Mouse (Mus musculus) neural tube, embryonic 15.5 days (tissue): Measurements from ENCODE around the gene Cetn3. TPM values are rescaled to one million over a fixed set of nuclear protein-coding genes. Genes with fewer than 3 reads are reported as not detected.
A peak's percentile ranks its signal among the peaks of the same experiment; 100 is the strongest.

ENCODE experiments used
- ATAC-seq: fragments of 200-750 bp; cut with Nextera tagmentation; 2 replicates; pipeline ENCODE4 v1.8.0; 2017; ENCODE audit warnings: mild to moderate bottlenecking, moderate TSS enrichment, moderate library complexity; ENCODE audit not compliant: low FRiP score
- H3K27ac ChIP-seq: fragments of 300-500 bp; sonication (generic); replicated peaks from 2 replicates; pipeline ENCODE4 v1.5.1; 2015; ENCODE audit warnings: mild to moderate bottlenecking, inconsistent platforms
- H3K27me3 ChIP-seq: fragments of 300-500 bp; sonication (generic); replicated peaks from 2 replicates; pipeline ENCODE4 v1.6.1; 2015; ENCODE audit warnings: inconsistent platforms
- H3K36me3 ChIP-seq: fragments of 300-500 bp; sonication (generic); 2 replicates; pipeline ENCODE4 v1.6.1; 2015; ENCODE audit warnings: inconsistent platforms
- H3K4me1 ChIP-seq: fragments of 300-500 bp; sonication (generic); 2 replicates; pipeline ENCODE4 v1.6.1; 2015; ENCODE audit warnings: inconsistent platforms
- H3K4me2 ChIP-seq: fragments of 300-500 bp; sonication (generic); 2 replicates; pipeline ENCODE4 v1.6.1; 2015; ENCODE audit warnings: inconsistent platforms, mild to moderate bottlenecking, moderate library complexity
- H3K4me3 ChIP-seq: fragments of 300-500 bp; sonication (generic); replicated peaks from 2 replicates; pipeline ENCODE4 v1.5.1; 2015; ENCODE audit warnings: mild to moderate bottlenecking, inconsistent platforms
- H3K9ac ChIP-seq: fragments of 300-500 bp; sonication (generic); replicated peaks from 2 replicates; pipeline ENCODE4 v1.6.1; 2015; ENCODE audit warnings: mild to moderate bottlenecking, inconsistent platforms
- H3K9me3 ChIP-seq: fragments of 300-500 bp; sonication (generic); replicated peaks from 2 replicates; pipeline ENCODE4 v1.6.1; 2016; ENCODE audit warnings: inconsistent platforms
- whole genome bisulfite sequencing: fragments of 180-500 bp; shearing (Covaris S2); methylation state at CpG from one replicate; pipeline ENCODE4 v1.1.7; 2015; ENCODE audit warnings: mixed read lengths; 5-methylcytosine and 5-hydroxymethylcytosine counted together
- polyA plus RNA-seq: library from polyadenylated mRNA; unstranded; fragments of >200 nt; fragmentation: Nextera tagmentation; extraction: Ambion mirVana; gene quantifications from 2 replicates; pipeline ENCODE4 v1.2.1, GENCODE M21; 2015

Cetn3 gene
- polyA plus RNA-seq, 1 experiment from 2014 or later, result 212 TPM

- Histone ChIP-seq H3K4me3 (no peak overlapping the region), H3K4me2 (peak overlapping the region; percentile 15; the same call in 1 of the 2 replicates), H3K27me3 (no peaks in the 10 kb centered on the region), H3K9ac (no peak overlapping the region), H3K9me3 (no peaks in the 10 kb centered on the region), H3K36me3 (no peaks in the 10 kb centered on the region), H3K27ac (0 out of 2 replicates have a peak overlapping the region, but pooled peaks have one; percentile 23), H3K4me1 (0 out of 2 replicates have a peak, but pooled peaks cover 4% of the 10 kb centered on the region)
- ATAC-seq, result peak; percentile 90
- WGBS, result 73% methylated on average over 7 of the region's 7 CpGs
Measured at GRCm38 (mm10) chr13:81767038-81767659, 15.7 kb upstream of the Cetn3 start.

- WGBS, result 80% methylated on average over 3 of the region's 3 CpGs
- H3K4me1 ChIP-seq, result no peaks in the 10 kb centered on the region
- H3K9me3 ChIP-seq, result no peaks in the 10 kb centered on the region
- no peak overlapping the region for H3K4me2 ChIP-seq
- no peaks in the 10 kb centered on the region for H3K36me3 ChIP-seq
- H3K9ac ChIP-seq, result no peak overlapping the region
- H3K27me3 ChIP-seq, result no peaks in the 10 kb centered on the region
- ATAC-seq, result no peak
- no peak overlapping the region for H3K4me3 ChIP-seq
- H3K27ac ChIP-seq, result no peak overlapping the region
Measured at GRCm38 (mm10) chr13:81776217-81776616, 6.7 kb upstream of the Cetn3 start.

- Histone ChIP-seq H3K27me3 (no peaks in the 10 kb centered on the region), H3K27ac (peak overlapping the region; percentile 99), H3K9ac (peak overlapping the region; percentile 84), H3K36me3 (0 out of 2 replicates have a peak, but pooled peaks cover 3% of the 10 kb centered on the region), H3K4me2 (peak overlapping the region; percentile 70), H3K4me1 (peaks cover 15% of the 10 kb centered on the region), H3K9me3 (no peaks in the 10 kb centered on the region), H3K4me3 (peak overlapping the region; percentile 63)
- WGBS, result 39% methylated on average over 9 of the region's 9 CpGs
- ATAC-seq, result 0 out of 2 replicates have a peak, but pooled peaks have one; percentile 0
Measured at GRCm38 (mm10) chr13:81782475-81782874, 402 bp upstream of the Cetn3 start.

- peak overlapping the region; percentile 70 for H3K4me2 ChIP-seq
- under 1% methylated on average over 60 of the region's 62 CpGs for whole genome bisulfite sequencing
- peak; percentile 97 for ATAC-seq
Measured at GRCm38 (mm10) chr13:81783405-81784342, 797 bp downstream of the Cetn3 start.

GRCm38 (mm10) chr13:81785766-81786480 is 3.0 kb downstream of the Cetn3 start:
- H3K4me3 ChIP-seq, result no peak overlapping the region
- peak overlapping the region; percentile 19; the same call in 1 of the 2 replicates for H3K4me2 ChIP-seq
- no peak for ATAC-seq
- 66% methylated on average over 11 of the region's 11 CpGs for WGBS
- peak overlapping the region; percentile 20; the same call in 1 of the 2 replicates for H3K9ac ChIP-seq
- no peaks in the 10 kb centered on the region for H3K9me3 ChIP-seq
- H3K27ac ChIP-seq, result no peak overlapping the region
- no peaks in the 10 kb centered on the region for H3K27me3 ChIP-seq
- H3K36me3 ChIP-seq, result peaks cover 13% of the 10 kb centered on the region; the same call in 1 of the 2 replicates
- peaks cover 15% of the 10 kb centered on the region for H3K4me1 ChIP-seq

More at GRCm38 (mm10) chr13:81783405-81784342, 797 bp downstream of the Cetn3 start:
- peaks cover 15% of the 10 kb centered on the region for H3K4me1 ChIP-seq
- H3K9me3 ChIP-seq, result no peaks in the 10 kb centered on the region
- 0 out of 2 replicates have a peak, but pooled peaks cover 9% of the 10 kb centered on the region for H3K36me3 ChIP-seq
- peak overlapping the region; percentile 84 for H3K9ac ChIP-seq
- H3K27me3 ChIP-seq, result no peaks in the 10 kb centered on the region
- H3K4me3 ChIP-seq, result peak overlapping the region; percentile 63
- H3K27ac ChIP-seq, result peak overlapping the region; percentile 99

- no peak for ATAC-seq
- H3K4me3 ChIP-seq, result no peak overlapping the region
- peaks cover 17% of the 10 kb centered on the region; the same call in 1 of the 2 replicates for H3K36me3 ChIP-seq
- no peaks in the 10 kb centered on the region for H3K27me3 ChIP-seq
- H3K4me1 ChIP-seq, result peaks cover 7% of the 10 kb centered on the region
- WGBS, result 96% methylated on average over 8 of the region's 8 CpGs
- H3K4me2 ChIP-seq, result no peak overlapping the region
- H3K9ac ChIP-seq, result no peak overlapping the region
- H3K27ac ChIP-seq, result no peak overlapping the region
- no peaks in the 10 kb centered on the region for H3K9me3 ChIP-seq
Measured at GRCm38 (mm10) chr13:81790160-81790559, 7.3 kb downstream of the Cetn3 start.

- WGBS, result 88% methylated on average over 8 of the region's 8 CpGs
- no peak for ATAC-seq
- H3K4me3 ChIP-seq, result no peak overlapping the region
Measured at GRCm38 (mm10) chr13:81791861-81792260, 9.0 kb downstream of the Cetn3 start.

GRCm38 (mm10) chr13:81793850-81794249 is 11.0 kb downstream of the Cetn3 start:
- H3K4me1 ChIP-seq, result no peaks in the 10 kb centered on the region
- H3K4me3 ChIP-seq, result no peak overlapping the region
- no peak for ATAC-seq
- no peaks in the 10 kb centered on the region for H3K9me3 ChIP-seq
- no peak overlapping the region for H3K4me2 ChIP-seq
- no peak overlapping the region for H3K9ac ChIP-seq
- peaks cover 8% of the 10 kb centered on the region; the same call in 1 of the 2 replicates for H3K36me3 ChIP-seq
- H3K27ac ChIP-seq, result no peak overlapping the region
- H3K27me3 ChIP-seq, result no peaks in the 10 kb centered on the region
- 82% methylated on average over 1 of the region's 1 CpGs for WGBS

More at GRCm38 (mm10) chr13:81791861-81792260, 9.0 kb downstream of the Cetn3 start:
- H3K4me1 ChIP-seq, result no peaks in the 10 kb centered on the region
- H3K9ac ChIP-seq, result no peak overlapping the region
- H3K9me3 ChIP-seq, result no peaks in the 10 kb centered on the region
- H3K36me3 ChIP-seq, result peaks cover 17% of the 10 kb centered on the region; the same call in 1 of the 2 replicates
- no peak overlapping the region for H3K4me2 ChIP-seq
- no peaks in the 10 kb centered on the region for H3K27me3 ChIP-seq
- no peak overlapping the region for H3K27ac ChIP-seq

- no peaks in the 10 kb centered on the region for H3K36me3 ChIP-seq
- no peaks in the 10 kb centered on the region for H3K4me1 ChIP-seq
- no peak overlapping the region for H3K4me2 ChIP-seq
- no peak overlapping the region for H3K4me3 ChIP-seq
- no peak overlapping the region for H3K9ac ChIP-seq
- H3K9me3 ChIP-seq, result no peaks in the 10 kb centered on the region
- 36% methylated on average over 3 of the region's 3 CpGs for WGBS
- H3K27ac ChIP-seq, result no peak overlapping the region
- H3K27me3 ChIP-seq, result no peaks in the 10 kb centered on the region
- no peak; the same call in 1 of the 2 replicates for ATAC-seq
Measured at GRCm38 (mm10) chr13:81801121-81801520, 18.2 kb downstream of the Cetn3 start.

- Histone ChIP-seq H3K27ac (no peak overlapping the region), H3K9me3 (no peaks in the 10 kb centered on the region), H3K4me3 (no peak overlapping the region), H3K4me1 (no peaks in the 10 kb centered on the region), H3K36me3 (no peaks in the 10 kb centered on the region), H3K27me3 (no peaks in the 10 kb centered on the region), H3K4me2 (no peak overlapping the region), H3K9ac (no peak overlapping the region)
- 89% methylated on average over 4 of the region's 4 CpGs for WGBS
- ATAC-seq, result no peak
Measured at GRCm38 (mm10) chr13:81803713-81804112, 20.8 kb downstream of the Cetn3 start.

- H3K4me2 ChIP-seq, result no peak overlapping the region
- H3K9ac ChIP-seq, result no peak overlapping the region
- no peak for ATAC-seq
- no peaks in the 10 kb centered on the region for H3K4me1 ChIP-seq
- H3K9me3 ChIP-seq, result no peaks in the 10 kb centered on the region
- H3K27me3 ChIP-seq, result no peaks in the 10 kb centered on the region
- H3K4me3 ChIP-seq, result no peak overlapping the region
- no peaks in the 10 kb centered on the region for H3K36me3 ChIP-seq
- H3K27ac ChIP-seq, result no peak overlapping the region
Measured at GRCm38 (mm10) chr13:81822750-81823149, 39.9 kb downstream of the Cetn3 start.
